Mouse (Mus musculus): ENCODE results near the gene Kat2a.
"Not testable (repeated sequence)": the region's sequence is repeated elsewhere in the genome, so short reads cannot be mapped to it uniquely, and the experiment has no call there.

Kat2a gene

DNA sequence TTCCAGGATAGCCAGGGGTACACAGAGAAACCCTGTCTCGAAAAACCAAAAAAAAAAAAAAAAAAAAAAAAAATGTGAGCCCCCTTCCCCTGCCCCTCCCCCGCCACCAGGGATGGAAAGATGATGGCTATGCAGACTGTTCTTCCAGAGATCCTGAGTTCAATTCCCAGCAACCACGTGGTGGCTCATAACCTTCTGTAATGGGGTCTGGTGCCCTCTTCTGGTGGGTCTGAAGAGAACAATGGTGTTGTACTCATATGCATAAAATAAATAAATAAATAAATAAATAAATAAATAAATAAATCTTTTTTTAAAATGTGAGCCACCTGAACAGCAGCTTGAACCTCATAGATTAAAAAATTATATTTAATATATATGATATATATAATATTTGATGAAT is 56.7 kb downstream of the Kat2a start:
- not testable (repeated sequence) for DNase-seq

All from kidney, adult 9 months (tissue).